Mouse (Mus musculus): ENCODE data around the gene Gm20896.
"Not testable (repeated sequence)": the region's sequence is repeated elsewhere in the genome, so short reads cannot be mapped to it uniquely, and the experiment has no call there.

The Gm20896 gene

GRCm38 (mm10) chrY:35921426-35921825, at the start of gene Gm20896:
TSS of gene Gm20896 (minus strand) at chrY:35921526.
- DNase-seq (ENCODE audit: low spot score) = not testable (repeated sequence)

Data from T-cell, adult 2 months (primary cell).